Mouse (Mus musculus) B cell, adult 2 months (primary cell): ENCODE results near the gene Elf5.
A peak's percentile ranks its signal among the peaks of the same experiment; 100 is the strongest.

Experiments used
- DNase-seq, 2 experiments: peaks; one replicate each; pipeline ENCODE4 v3.0.0; 2022

The Elf5 gene

GRCm38 (mm10) chr2:103411348-103411747 is at the start of gene Elf5:
Gene Elf5, plus strand, starts transcription at chr2:103411688.
- DNase-seq, result no peak

- no peak for DNase-seq
Measured at GRCm38 (mm10) chr2:103372541-103372940, 38.9 kb upstream of the Elf5 start.

- DNase-seq, result no peak
Measured at GRCm38 (mm10) chr2:103379502-103380160, 31.9 kb upstream of the Elf5 start.

GRCm38 (mm10) chr2:103382174-103382573 is 29.3 kb upstream of the Elf5 start:
- DNase-seq, result no peak

GRCm38 (mm10) chr2:103387881-103388280 is 23.6 kb upstream of the Elf5 start:
- DNase-seq, result no peak

GRCm38 (mm10) chr2:103388311-103388710 is 23.2 kb upstream of the Elf5 start:
- no peak for DNase-seq

GRCm38 (mm10) chr2:103390086-103390988 is 21.2 kb upstream of the Elf5 start:
- DNase-seq, result no peak

- no peak for DNase-seq
Measured at GRCm38 (mm10) chr2:103391626-103392025, 19.9 kb upstream of the Elf5 start.

GRCm38 (mm10) chr2:103398110-103398509 is 13.4 kb upstream of the Elf5 start:
- no peak for DNase-seq

- no peak for DNase-seq
Measured at GRCm38 (mm10) chr2:103400691-103401090, 10.8 kb upstream of the Elf5 start.

- no peak for DNase-seq
Measured at GRCm38 (mm10) chr2:103406239-103406638, 5.2 kb upstream of the Elf5 start.

GRCm38 (mm10) chr2:103411816-103412215 is 328 bp downstream of the Elf5 start:
- DNase-seq, result no peak

GRCm38 (mm10) chr2:103413381-103413780 is 1.9 kb downstream of the Elf5 start:
- DNase-seq, result no peak

- no peak for DNase-seq
Measured at GRCm38 (mm10) chr2:103415774-103416173, 4.3 kb downstream of the Elf5 start.

GRCm38 (mm10) chr2:103420650-103421507 is 9.4 kb downstream of the Elf5 start:
- no peak for DNase-seq

- no peak for DNase-seq
Measured at GRCm38 (mm10) chr2:103423884-103424283, 12.4 kb downstream of the Elf5 start.

GRCm38 (mm10) chr2:103424349-103425026 is 13.0 kb downstream of the Elf5 start:
- DNase-seq, result peak; percentile 69 to 71

- no peak for DNase-seq
Measured at GRCm38 (mm10) chr2:103425456-103426063, 14.1 kb downstream of the Elf5 start.

- no peak for DNase-seq
Measured at GRCm38 (mm10) chr2:103428356-103428755, 16.9 kb downstream of the Elf5 start.

GRCm38 (mm10) chr2:103430712-103431111 is 19.2 kb downstream of the Elf5 start:
- no peak for DNase-seq

GRCm38 (mm10) chr2:103432695-103433275 is 21.3 kb downstream of the Elf5 start:
- DNase-seq, result no peak

GRCm38 (mm10) chr2:103435110-103435509 is 23.6 kb downstream of the Elf5 start:
- no peak for DNase-seq
